In the genomic region with DNA sequence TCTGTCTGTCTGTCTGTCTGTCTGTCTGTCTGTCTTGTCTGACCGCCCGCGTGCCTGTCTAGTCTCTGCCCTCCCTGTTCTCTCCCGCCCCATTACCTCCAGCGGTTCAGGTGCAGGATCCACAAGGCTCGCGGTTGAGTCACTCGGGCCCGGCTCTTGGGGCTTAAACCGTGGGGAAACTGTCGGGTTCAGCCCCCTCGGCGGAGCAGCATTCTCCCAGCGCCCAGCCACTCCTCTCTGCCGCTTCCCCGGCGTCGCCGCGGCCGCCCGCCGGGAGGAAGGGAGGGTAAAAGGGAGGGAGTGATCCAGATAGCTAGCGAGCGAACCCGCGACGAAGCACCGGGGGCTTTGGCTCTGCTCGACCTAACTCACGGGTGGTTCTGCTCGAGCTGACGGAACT, we compare ENCODE assay signal across 8 mouse cellular contexts. TPM values are rescaled to one million over a fixed set of nuclear protein-coding genes. Genes with fewer than 3 reads are reported as not detected.
DNase-seq lines count a peak whose midpoint lies in the region; ATAC-seq and TF ChIP-seq lines count a peak whose summit lies in the region.

Wnt10b (minus strand) TSS at position 389 of the 400 bp plus-strand sequence.

- no peak within 1 kb of the TSS for H3K9ac ChIP-seq in kidney, embryonic 16.5 days (replicated peaks; ENCODE audit: low read length)
- no peak within 1 kb of the TSS for H3K9ac ChIP-seq in hindbrain, embryonic 15.5 days

- H3K4me3 ChIP-seq in kidney, embryonic 16.5 days (ENCODE audit: low read length) = peak within 1 kb of the TSS; percentile 27
- H3K4me3 ChIP-seq in bone marrow macrophage, adult 2 months (ENCODE audit: insufficient read depth, low read length) = peak within 1 kb of the TSS; percentile 19
- peak within 1 kb of the TSS; percentile 33 for H3K4me3 ChIP-seq in hindbrain, embryonic 15.5 days
- peak within 1 kb of the TSS; percentile 33 for H3K4me3 ChIP-seq in myocyte

- no peaks in the 10 kb centered on the region for H3K79me2 ChIP-seq in myocyte (ENCODE audit: control insufficient read depth, insufficient read depth)

- no peak within 1 kb of the TSS for H3K27ac ChIP-seq in kidney, embryonic 16.5 days (ENCODE audit: low read length)
- H3K27ac ChIP-seq in bone marrow macrophage, adult 2 months (ENCODE audit: insufficient read depth, low read depth, low read length) = no peak within 1 kb of the TSS
- H3K27ac ChIP-seq in hindbrain, embryonic 15.5 days (replicated peaks) = no peak within 1 kb of the TSS

- no peak for TF ChIP-seq CTCF in bone marrow macrophage, adult 2 months (IDR thresholded peaks at IDR 0.05; ENCODE audit: low read depth, low read length)

- TF ChIP-seq POLR2A in bone marrow macrophage, adult 2 months (IDR thresholded peaks at IDR 0.05; ENCODE audit: borderline replicate concordance, low read depth, low read length) = no peak
- TF ChIP-seq POLR2A in myocyte (IDR thresholded peaks at IDR 0.05; ENCODE audit: insufficient read length, low read depth) = no peak

- no peaks in the 10 kb centered on the region for H3K9me3 ChIP-seq in kidney, embryonic 16.5 days (ENCODE audit: low read length)
- no peaks in the 10 kb centered on the region for H3K9me3 ChIP-seq in hindbrain, embryonic 15.5 days

- ATAC-seq in kidney, embryonic 16.5 days (ENCODE audit: low FRiP score, low TSS enrichment) = no peak
- no peak for ATAC-seq in hindbrain, embryonic 15.5 days (ENCODE audit: low FRiP score, low read depth)
- no peak for ATAC-seq in megakaryocyte progenitor cell, adult 5-6 weeks (replicated peaks; ENCODE audit: poor library complexity)

- peaks cover 30% of the 10 kb centered on the region for H3K4me1 ChIP-seq in kidney, embryonic 16.5 days (ENCODE audit: insufficient read depth, low read length)
- 0 out of 2 replicates have a peak, but pooled peaks cover 3% of the 10 kb centered on the region for H3K4me1 ChIP-seq in bone marrow macrophage, adult 2 months (ENCODE audit: control insufficient read depth, insufficient read depth, low read length)
- H3K4me1 ChIP-seq in hindbrain, embryonic 15.5 days (replicated peaks) = peaks cover 28% of the 10 kb centered on the region

- no peak for DNase-seq in kidney, adult 8-10 months
- DNase-seq in cerebellum, adult 8-10 months = no peak
- DNase-seq in layer of hippocampus, adult 11-12 months (ENCODE audit: low spot score) = no peak

- peaks cover 98% of the 10 kb centered on the region for H3K27me3 ChIP-seq in kidney, embryonic 16.5 days (ENCODE audit: insufficient read depth, low read length)
- peaks cover 95% of the 10 kb centered on the region for H3K27me3 ChIP-seq in hindbrain, embryonic 15.5 days
- no peaks in the 10 kb centered on the region for H3K27me3 ChIP-seq in myocyte (ENCODE audit: control insufficient read depth, insufficient read depth, insufficient read length)

- under 1% methylated on average over 26 of the region's 33 CpGs for WGBS in kidney, embryonic 16.5 days
- under 1% methylated on average over 32 of the region's 33 CpGs for WGBS in hindbrain, embryonic 15.5 days

- peak within 1 kb of the TSS; percentile 48 for H3K4me2 ChIP-seq in kidney, embryonic 16.5 days (replicated peaks; ENCODE audit: low read depth, low read length)
- peak within 1 kb of the TSS; percentile 52 for H3K4me2 ChIP-seq in hindbrain, embryonic 15.5 days
- peak within 1 kb of the TSS; percentile 93 for H3K4me2 ChIP-seq in myocyte (ENCODE audit: low read depth)

- H3K36me3 ChIP-seq in kidney, embryonic 16.5 days (ENCODE audit: insufficient read depth, low read length) = no peaks in the 10 kb centered on the region
- H3K36me3 ChIP-seq in hindbrain, embryonic 15.5 days = no peaks in the 10 kb centered on the region
- no peaks in the 10 kb centered on the region for H3K36me3 ChIP-seq in myocyte (ENCODE audit: control insufficient read depth, insufficient read depth)

- no peak within 1 kb of the TSS for H3ac ChIP-seq in myocyte (ENCODE audit: control insufficient read depth, insufficient read length)

TF ChIP-seq in myocyte, 11 proteins besides CTCF, POLR2A, EP300 and RAD21:
- TF ChIP-seq USF1 (IDR thresholded peaks at IDR 0.05; ENCODE audit: low read depth) = no peak
- no peak for TF ChIP-seq CEBPB (IDR thresholded peaks at IDR 0.05; ENCODE audit: insufficient read depth, poor library complexity, severe bottlenecking)
- TF ChIP-seq MAX (IDR thresholded peaks at IDR 0.05; ENCODE audit: low read depth) = no peak
- TF ChIP-seq MYOG (IDR thresholded peaks at IDR 0.05; ENCODE audit: control insufficient read depth in 1 of 3, insufficient read depth in 1 of 3, insufficient read length in 2 of 3, low read depth in 2 of 3) = no peak
- TF ChIP-seq TCF3 (IDR thresholded peaks at IDR 0.05; ENCODE audit: insufficient read length, low read depth) = no peak
- no peak for TF ChIP-seq MYOD1 (IDR thresholded peaks at IDR 0.05; ENCODE audit: control insufficient read depth in 1 of 3, insufficient read length in 2 of 3, low read depth in 2 of 3)
- TF ChIP-seq REST (IDR thresholded peaks at IDR 0.05; ENCODE audit: insufficient read depth, insufficient read length) = no peak
- no peak for TF ChIP-seq TCF12 (IDR thresholded peaks at IDR 0.05; ENCODE audit: insufficient read depth, poor library complexity, severe bottlenecking)
- TF ChIP-seq SRF (IDR thresholded peaks at IDR 0.05; ENCODE audit: control insufficient read depth, insufficient read length, low read depth) = no peak
- TF ChIP-seq POLR2AphosphoS2 (IDR thresholded peaks at IDR 0.05; ENCODE audit: insufficient read length, low read depth) = no peak
- no peak for TF ChIP-seq E2F4 (IDR thresholded peaks at IDR 0.05; ENCODE audit: insufficient read depth)

RNA-seq across cellular contexts. Expression of gene Wnt10b, which starts in this region (rescaled TPM):
- 0.17 TPM in 1 of 2 replicates, not detected in the other for polyA plus RNA-seq in kidney, embryonic 16.5 days (2015; fragmentation: Nextera tagmentation; extraction: Ambion mirVana)
- not detected in 2 replicates for polyA plus RNA-seq in bone marrow macrophage, adult 2 months (2012; ENCODE audit: insufficient read depth, insufficient read length, missing spikeins)
- polyA plus RNA-seq in hindbrain, embryonic 15.5 days (2015; fragmentation: Nextera tagmentation; extraction: Ambion mirVana) = not detected in 2 replicates
- polyA plus RNA-seq in myocyte (2012; fragmentation: generic; extraction: Trizol) = 3.3 TPM
- 0.22 TPM in 1 of 2 replicates, not detected in the other for total RNA-seq in megakaryocyte progenitor cell, adult 5-6 weeks (2015)
- total RNA-seq in megakaryocyte progenitor cell, adult 5-6 weeks (2017) = 0.54 TPM in 1 of 2 replicates, not detected in the other
